Comparison of ENCODE assay signal across 20 mouse cellular contexts in the genomic region with DNA sequence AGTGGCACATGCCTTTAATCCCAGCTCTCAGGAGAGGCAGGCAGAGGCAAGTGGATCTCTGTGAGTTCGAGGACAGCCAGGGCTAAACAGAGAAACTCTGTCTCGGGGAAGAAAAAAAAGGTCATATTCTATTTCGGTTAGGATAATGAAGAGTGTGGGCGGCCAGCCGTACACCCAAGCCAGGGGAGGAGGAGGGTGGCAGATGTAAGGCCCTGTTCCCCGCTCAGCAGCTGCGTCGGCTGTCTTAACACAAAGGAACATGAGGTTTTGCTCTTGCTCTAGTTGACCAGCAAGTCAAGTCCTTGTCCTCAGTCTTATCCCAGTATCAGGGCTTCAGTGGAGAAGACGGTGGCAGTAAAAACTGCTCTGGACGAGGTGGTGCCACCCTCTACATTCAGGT. TPM values are rescaled to one million over a fixed set of nuclear protein-coding genes. Genes with fewer than 3 reads are reported as not detected.
DNase-seq lines count a peak whose midpoint lies in the region; TF ChIP-seq lines count a peak whose summit lies in the region.
"Had no signal": no experiment of that assay in that cellular context is flagged by ENCODE, and none has a peak within 500 bp of the region (broad histone marks: within the 10 kb centered on the region; RNA-seq: fewer than 3 reads in every experiment).

No protein-coding gene starts in this region.

- TF ChIP-seq EP300 in CH12.LX (IDR thresholded peaks at IDR 0.05; ENCODE audit: low read length) = no peak

- H3K4me2 ChIP-seq in CH12.LX (ENCODE audit: insufficient read depth, low read depth, poor library complexity, severe bottlenecking) = no peak overlapping the region
- H3K4me2 ChIP-seq: embryonic facial prominence, embryonic 12.5 days had no signal

- no peak for TF ChIP-seq POLR2A in CH12.LX (IDR thresholded peaks at IDR 0.05; ENCODE audit: low read depth, low read length)

- H3K79me2 ChIP-seq in CH12.LX (replicated peaks; ENCODE audit: control insufficient read depth, extremely low read depth, insufficient read depth, poor library complexity, severe bottlenecking) = no peaks in the 10 kb centered on the region

- TF ChIP-seq RAD21 in CH12.LX (IDR thresholded peaks at IDR 0.05; ENCODE audit: low read depth, low read length) = no peak

- dilution Hi-C loops in CH12.LX (cut with MboI; ENCODE audit: extremely low pct_ligation_motif_present, extremely low pct_unique_long_range_greater_than_20kb, low sequenced_read_pairs) = no loop called here

- peaks cover 51 to 82% of the 10 kb centered on the region in 2 experiments for H3K36me3 ChIP-seq in CH12.LX (replicated peaks in 1 of 2; ENCODE audit: control insufficient read depth in 1 of 2, insufficient read depth in 1 of 2, low read length in 1 of 2)

- H3K27ac ChIP-seq in layer of hippocampus, adult 2 months = peak overlapping the region; percentile 90
- no peak overlapping the region for H3K27ac ChIP-seq in CH12.LX (ENCODE audit: insufficient read depth, low read depth)
- H3K27ac ChIP-seq: embryonic facial prominence, embryonic 10.5 days; embryonic facial prominence, embryonic 12.5 days had no signal

- H3K9me3 ChIP-seq in CH12.LX (replicated peaks; ENCODE audit: low read length) = peaks cover 4% of the 10 kb centered on the region
- H3K9me3 ChIP-seq: embryonic facial prominence, embryonic 10.5 days; embryonic facial prominence, embryonic 12.5 days; G1E had no signal

- TF ChIP-seq CTCF in layer of hippocampus, adult 2 months (conservative IDR thresholded peaks at IDR 0.05) = no peak
- TF ChIP-seq CTCF in CH12.LX (conservative IDR thresholded peaks at IDR 0.05 in 1 of 2, IDR thresholded peaks at IDR 0.05 in 1 of 2; ENCODE audit: low read depth in 2 of 2, low read length in 2 of 2) = no peak

- DNase-seq in layer of hippocampus, adult 2 months (ENCODE audit: low spot score in 2 of 2) = no peak
- no peak for DNase-seq in layer of hippocampus, adult 9-11 months
- DNase-seq in CH12.LX (ENCODE audit: extremely low read depth) = peak; percentile 13
- DNase-seq in brain, adult 2 months (ENCODE audit: low read depth, low spot score) = peak; percentile 61
- DNase-seq in left cerebral cortex, adult 11 months (ENCODE audit: low spot score) = no peak
- no peak for DNase-seq in cerebellum, adult 11 months
- DNase-seq: adrenal gland, adult 8-10 months; adrenal gland, postnatal 14 days; adrenal gland, postnatal 36 days; cerebellum, adult 11-12 months; cerebellum, adult 2 months; cerebellum, adult 9-10 months; cerebellum, postnatal 10 days; cerebellum, postnatal 25 days had no signal

- H3K9ac ChIP-seq in CH12.LX (ENCODE audit: insufficient read depth, low read depth) = no peak overlapping the region
- H3K9ac ChIP-seq: embryonic facial prominence, embryonic 12.5 days had no signal

- in situ Hi-C loops in CH12.LX (cut with MboI; ENCODE audit: low pct_ligation_motif_present, low pct_unique_long_range_greater_than_20kb, low sequenced_read_pairs) = no loop called here

- no peak overlapping the region for H3K4me3 ChIP-seq in layer of hippocampus, adult 2 months
- no peak overlapping the region for H3K4me3 ChIP-seq in CH12.LX (replicated peaks in 1 of 3; ENCODE audit: low read depth in 2 of 3, low read length in 2 of 3, poor library complexity in 1 of 3)
- H3K4me3 ChIP-seq: embryonic facial prominence, embryonic 10.5 days; embryonic facial prominence, embryonic 12.5 days had no signal

- no peaks in the 10 kb centered on the region for H3K27me3 ChIP-seq in CH12.LX (replicated peaks)
- H3K27me3 ChIP-seq: embryonic facial prominence, embryonic 12.5 days; Patski had no signal

- peaks cover 0 to 30% of the 10 kb centered on the region in 2 experiments; a peak in 2 of 4 replicates for H3K4me1 ChIP-seq in CH12.LX (ENCODE audit: control insufficient read depth in 1 of 2, insufficient read depth in 2 of 2)

TF ChIP-seq in CH12.LX, 34 proteins besides CTCF, POLR2A, EP300 and RAD21:
- TF ChIP-seq ELF1 (IDR thresholded peaks at IDR 0.05; ENCODE audit: low read depth, low read length) (no peak), BHLHE40 (IDR thresholded peaks at IDR 0.05; ENCODE audit: low read depth, low read length) (no peak), MYC (IDR thresholded peaks at IDR 0.05; ENCODE audit: low read depth, low read length) (no peak), RCOR1 (conservative IDR thresholded peaks at IDR 0.05; ENCODE audit: low read depth, low read length) (no peak), SMC3 (IDR thresholded peaks at IDR 0.05; ENCODE audit: low read depth, low read length) (no peak), JUN (IDR thresholded peaks at IDR 0.05; ENCODE audit: insufficient read depth, low read depth, low read length) (no peak), ZC3H11A (IDR thresholded peaks at IDR 0.05; ENCODE audit: low read depth, low read length) (no peak), ZKSCAN1 (IDR thresholded peaks at IDR 0.05; ENCODE audit: borderline replicate concordance, low read depth, low read length) (no peak), MAFK (IDR thresholded peaks at IDR 0.05; ENCODE audit: insufficient replicate concordance, low read length) (no peak), USF2 (conservative IDR thresholded peaks at IDR 0.05; ENCODE audit: low read depth, low read length) (no peak), USF1 (IDR thresholded peaks at IDR 0.05; ENCODE audit: low read depth, low read length) (no peak), JUND (conservative IDR thresholded peaks at IDR 0.05; ENCODE audit: low read depth, low read length) (no peak), POLR2AphosphoS2 (IDR thresholded peaks at IDR 0.05; ENCODE audit: low read depth, low read length) (no peak), SIN3A (IDR thresholded peaks at IDR 0.05; ENCODE audit: low read length) (no peak), MAX (IDR thresholded peaks at IDR 0.05; ENCODE audit: low read length) (no peak), CHD2 (IDR thresholded peaks at IDR 0.05; ENCODE audit: low read length) (no peak), PAX5 (IDR thresholded peaks at IDR 0.05; ENCODE audit: low read length) (no peak), NELFE (IDR thresholded peaks at IDR 0.05; ENCODE audit: low read depth, low read length) (no peak), ZMIZ1 (IDR thresholded peaks at IDR 0.05; ENCODE audit: low read depth, low read length) (no peak), NRF1 (IDR thresholded peaks at IDR 0.05; ENCODE audit: low read depth, low read length) (no peak)

RNA-seq across cellular contexts. Expression of gene Mtg2, which starts 12.7 kb away (rescaled TPM):
- total RNA-seq in layer of hippocampus, adult 2 months (2021) = 10 to 100 TPM; 19.2 to 22.7 TPM
- total RNA-seq in CH12.LX (2012; rRNA removed) (24.7 and 31.8 TPM in 2 replicates), CH12.LX (2014; rRNA removed) (24.1 and 26.5 TPM in 2 replicates)
- polyA plus RNA-seq in CH12.LX (2012; ENCODE audit: insufficient read length, low read depth) = 23.5 and 28.6 TPM in 2 replicates

RNA-seq across cellular contexts. Expression of gene Hrh3, which starts 21.2 kb away (rescaled TPM):
- 10 to 100 TPM; 46.4 to 47.6 TPM for total RNA-seq in layer of hippocampus, adult 2 months (2021)
- not detected in 2 replicates for total RNA-seq in CH12.LX (2012; rRNA removed)
- total RNA-seq in CH12.LX (2014; rRNA removed) = not detected in 2 replicates
- polyA plus RNA-seq in CH12.LX (2012; ENCODE audit: insufficient read length, low read depth) = not detected in 2 replicates
- total RNA-seq: adrenal gland, postnatal 14 days had no signal
- polyA plus RNA-seq: activated CD4-positive, CD25-positive, alpha-beta regulatory T cell, adult 4 months; C2C12; G1E had no signal

RNA-seq across cellular contexts. Expression of gene Osbpl2, which starts 36.0 kb away (rescaled TPM):
- 10 to 100 TPM; 46.0 to 49.2 TPM for total RNA-seq in layer of hippocampus, adult 2 months (2021)
- total RNA-seq in CH12.LX (2012; rRNA removed) = 11.4 and 12.0 TPM in 2 replicates
- 12.8 and 13.4 TPM in 2 replicates for total RNA-seq in CH12.LX (2014; rRNA removed)
- 15.6 and 16.9 TPM in 2 replicates for polyA plus RNA-seq in CH12.LX (2012; ENCODE audit: insufficient read length, low read depth)

RNA-seq across cellular contexts. Expression of gene Ss18l1, which starts 40.8 kb away (rescaled TPM):
- 10 to 100 TPM; 43.2 to 44.9 TPM for total RNA-seq in layer of hippocampus, adult 2 months (2021)
- 2.1 and 3.0 TPM in 2 replicates for total RNA-seq in CH12.LX (2012; rRNA removed)
- total RNA-seq in CH12.LX (2014; rRNA removed) = 2.0 TPM in 2 replicates
- polyA plus RNA-seq in CH12.LX (2012; ENCODE audit: insufficient read length, low read depth) = 1.7 and 2.1 TPM in 2 replicates

RNA-seq across cellular contexts. Expression of gene Psma7, which starts 40.8 kb away (rescaled TPM):
- total RNA-seq in layer of hippocampus, adult 2 months (2021) = 100 to 1,000 TPM; 166 to 176 TPM
- total RNA-seq in CH12.LX (2012; rRNA removed) = 443 and 533 TPM in 2 replicates
- total RNA-seq in CH12.LX (2014; rRNA removed) = 569 and 598 TPM in 2 replicates
- 418 and 466 TPM in 2 replicates for polyA plus RNA-seq in CH12.LX (2012; ENCODE audit: insufficient read length, low read depth)

Comparison
In these comparisons a context has a peak if more than half of its experiments do, and no peak if none do; other contexts are left out.
1. DNase-seq: peak in CH12.LX (single experiment) and brain, adult 2 months (single experiment); none in layer of hippocampus, adult 2 months (0 of 2), layer of hippocampus, adult 9-11 months (single experiment), left cerebral cortex, adult 11 months (single experiment) and cerebellum, adult 11 months (single experiment).
2. RNA of gene Hrh3, which starts 21.2 kb away (total RNA-seq): 46.4 to 47.6 TPM in layer of hippocampus, adult 2 months; not detected in CH12.LX; every median in the first group is over 10 times any median in the second.